Mouse (Mus musculus) kidney, postnatal 0 days (tissue): ENCODE data around the gene Cdc14a. TPM values are rescaled to one million over a fixed set of nuclear protein-coding genes. Genes with fewer than 3 reads are reported as not detected.

Experiments used
- ATAC-seq: fragments of 200-750 bp; cut with Nextera tagmentation; replicated peaks from 2 replicates; pipeline ENCODE4 v1.8.0; 2017; ENCODE audit warnings: low read depth, moderate number of reproducible peaks, moderate TSS enrichment, moderate library complexity; ENCODE audit not compliant: low FRiP score
- DNase-seq: peaks from one replicate; pipeline ENCODE4 v3.0.0-alpha.2; 2016; ENCODE audit warnings: low spot score
- H3K27ac ChIP-seq: fragments of 300-500 bp; sonication (generic); 2 replicates; pipeline ENCODE4 v1.5.1; 2014; ENCODE audit warnings: mild to moderate bottlenecking
- H3K27me3 ChIP-seq: fragments of 300-500 bp; sonication (generic); 2 replicates; pipeline ENCODE4 v1.6.1; 2014; ENCODE audit warnings: low read length, mixed read lengths; ENCODE audit not compliant: insufficient read depth
- H3K36me3 ChIP-seq: fragments of 300-500 bp; sonication (generic); 2 replicates; pipeline ENCODE4 v1.6.1; 2014; ENCODE audit warnings: low read length, mixed read lengths; ENCODE audit not compliant: insufficient read depth
- H3K4me1 ChIP-seq: fragments of 300-500 bp; sonication (generic); replicated peaks from 2 replicates; pipeline ENCODE4 v1.6.1; 2014; ENCODE audit warnings: antibody characterized with exemption, low read length, mixed read lengths; ENCODE audit not compliant: insufficient read depth
- H3K4me2 ChIP-seq: fragments of 300-500 bp; sonication (generic); 2 replicates; pipeline ENCODE4 v1.6.1; 2014; ENCODE audit warnings: mild to moderate bottlenecking, low read length, moderate library complexity, mixed read lengths
- H3K4me3 ChIP-seq: fragments of 300-500 bp; sonication (generic); replicated peaks from 2 replicates; pipeline ENCODE4 v1.5.1; 2014; ENCODE audit warnings: low read depth, low read length
- H3K9ac ChIP-seq: fragments of 300-500 bp; sonication (generic); 2 replicates; pipeline ENCODE4 v1.6.1; 2014; ENCODE audit warnings: low read depth, low read length
- H3K9me3 ChIP-seq: fragments of 300-500 bp; sonication (generic); replicated peaks from 2 replicates; pipeline ENCODE4 v1.6.1; 2016; ENCODE audit warnings: low read length, inconsistent platforms, mixed read lengths
- CTCF ChIP-seq: IDR thresholded peaks from 2 replicates; pipeline ENCODE4 v1.5.1; 2016; ENCODE audit warnings: antibody characterized with exemption, low read depth, mild to moderate bottlenecking, moderate library complexity
- WGBS: fragments of 180-500 bp; shearing (Covaris S2); extraction: QIAGEN DNeasy Blood & Tissue Kit; methylation state at CpG from one replicate; pipeline ENCODE4 v1.1.7; 2014; 5-methylcytosine and 5-hydroxymethylcytosine counted together
- polyA plus RNA-seq: library from polyadenylated mRNA; unstranded; fragments of >200 nt; fragmentation: Nextera tagmentation; extraction: Ambion mirVana; gene quantifications from 2 replicates; pipeline ENCODE4 v1.2.1, GENCODE M21; 2015

Cdc14a gene
- polyA plus RNA-seq, 1 experiment from 2014 or later = 12.9 TPM

DNA sequence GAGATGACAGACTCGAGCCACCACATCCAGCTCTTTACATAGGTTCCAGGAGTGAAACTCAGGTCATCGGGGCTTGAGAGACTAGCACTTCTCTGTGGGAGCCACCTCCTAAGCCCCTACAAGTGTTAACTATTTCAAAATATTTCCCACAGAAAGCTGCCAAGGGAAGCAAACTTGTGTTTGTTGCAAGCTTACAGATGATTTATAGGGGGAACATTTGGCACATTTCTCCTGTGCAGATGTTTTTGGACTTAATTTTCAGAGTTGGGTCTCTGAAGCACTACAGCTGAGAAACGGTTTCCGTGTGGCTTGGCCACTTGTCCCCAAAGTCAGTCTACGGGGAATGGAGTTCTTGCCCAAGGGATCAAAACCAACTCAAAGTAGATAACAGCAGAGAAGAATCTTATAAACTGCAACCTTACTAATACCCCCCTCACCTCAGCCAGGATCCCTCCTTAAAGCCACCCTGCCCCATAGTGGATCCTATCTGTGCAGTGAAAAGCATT, 28.9 kb downstream of the Cdc14a start:
- DNase-seq (peak; percentile 63), ATAC-seq (no peak)
- H3K27ac ChIP-seq = 0 out of 2 replicates have a peak overlapping the region, but pooled peaks have one; percentile 26
- TF ChIP-seq CTCF = no peak
- H3K36me3 ChIP-seq = no peaks in the 10 kb centered on the region
- peaks cover 14% of the 10 kb centered on the region for H3K4me1 ChIP-seq
- no peak overlapping the region for H3K4me3 ChIP-seq
- no peak overlapping the region for H3K4me2 ChIP-seq
- 61% methylated on average over 5 of the region's 5 CpGs for WGBS
- no peak overlapping the region for H3K9ac ChIP-seq
- no peaks in the 10 kb centered on the region for H3K9me3 ChIP-seq
- no peaks in the 10 kb centered on the region for H3K27me3 ChIP-seq

DNA sequence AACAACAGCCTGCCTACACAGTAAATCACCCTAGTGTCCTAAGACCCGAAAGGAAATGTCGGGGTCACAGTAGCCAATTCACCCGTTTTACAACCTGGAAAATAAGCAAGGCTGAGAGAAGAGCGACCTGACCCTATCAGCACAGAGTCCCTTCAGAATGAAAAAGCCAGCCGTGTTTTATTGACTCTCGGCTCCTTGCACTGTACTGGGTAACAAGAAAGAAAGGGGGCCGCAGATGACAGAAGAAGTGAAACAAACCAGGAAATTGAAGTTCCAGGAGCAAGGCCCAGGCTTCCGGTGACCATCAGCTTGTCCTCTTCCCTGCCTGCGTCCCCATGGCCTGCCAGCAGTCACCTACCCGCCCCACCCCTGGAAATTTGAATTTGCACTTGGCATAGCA, 32.4 kb downstream of the Cdc14a start:
- DNase-seq (peak; percentile 47), ATAC-seq (no peak)
- Histone ChIP-seq H3K36me3 (0 out of 2 replicates have a peak, but pooled peaks cover 3% of the 10 kb centered on the region), H3K27me3 (no peaks in the 10 kb centered on the region), H3K4me2 (no peak overlapping the region), H3K4me3 (no peak overlapping the region), H3K9ac (0 out of 2 replicates have a peak overlapping the region, but pooled peaks have one; percentile 8), H3K9me3 (no peaks in the 10 kb centered on the region), H3K4me1 (peaks cover 14% of the 10 kb centered on the region), H3K27ac (peak overlapping the region; percentile 47; the same call in 1 of the 2 replicates)
- no peak for TF ChIP-seq CTCF
- WGBS = 18% methylated on average over 10 of the region's 10 CpGs

DNA sequence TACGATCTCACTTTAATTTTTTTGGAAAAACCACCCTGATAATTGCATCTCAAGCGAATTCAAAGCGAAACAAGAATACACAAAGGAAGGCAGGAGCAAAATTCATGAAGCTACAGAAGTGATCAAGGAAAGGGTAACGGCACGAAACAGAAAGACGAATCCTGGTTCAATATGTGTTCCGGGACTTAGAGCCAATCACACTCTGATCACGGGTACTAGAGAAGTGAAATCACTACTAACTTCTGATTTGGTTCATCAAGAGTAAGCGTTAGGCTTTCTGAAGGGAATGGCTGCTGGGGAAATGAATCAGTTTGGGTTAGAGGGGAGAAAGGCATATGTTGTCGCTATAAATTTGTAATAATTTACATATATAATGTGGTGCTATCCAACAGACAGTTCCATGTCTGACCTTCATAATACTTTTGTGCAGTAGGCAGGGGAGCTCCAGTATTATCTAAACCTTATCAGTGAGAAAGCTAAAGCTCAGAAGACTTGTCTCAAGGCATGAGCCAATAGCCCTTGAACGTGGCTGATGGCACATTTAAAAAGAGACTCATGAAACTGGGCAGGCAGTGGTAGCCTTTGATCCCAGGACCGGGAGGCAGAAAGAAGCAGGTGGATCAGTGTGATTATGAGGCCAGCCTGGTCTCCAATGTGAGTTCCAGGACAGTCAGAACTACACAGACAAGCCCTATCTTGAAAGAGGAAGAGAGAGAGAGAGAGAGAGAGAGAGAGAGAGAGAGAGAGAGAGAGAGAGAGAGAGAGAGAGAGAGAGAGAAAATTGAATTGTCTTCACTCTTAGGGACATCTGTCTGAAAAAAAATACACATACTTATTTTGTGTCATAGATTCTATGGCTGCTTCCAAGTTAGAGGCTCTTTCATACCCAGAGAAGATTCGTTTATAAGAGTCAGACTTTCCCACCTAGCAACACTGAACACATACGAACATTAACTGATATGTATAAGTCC, 34.0 kb downstream of the Cdc14a start:
- Histone ChIP-seq H3K4me2 (no peak overlapping the region), H3K36me3 (0 out of 2 replicates have a peak, but pooled peaks cover 3% of the 10 kb centered on the region), H3K9ac (no peak overlapping the region), H3K27ac (no peak overlapping the region; the same call in 1 of the 2 replicates), H3K4me3 (no peak overlapping the region), H3K27me3 (no peaks in the 10 kb centered on the region), H3K9me3 (no peaks in the 10 kb centered on the region), H3K4me1 (peaks cover 14% of the 10 kb centered on the region)
- no peak for ATAC-seq
- TF ChIP-seq CTCF = no peak
- WGBS = 83% methylated on average over 14 of the region's 14 CpGs
- no peak for DNase-seq

DNA sequence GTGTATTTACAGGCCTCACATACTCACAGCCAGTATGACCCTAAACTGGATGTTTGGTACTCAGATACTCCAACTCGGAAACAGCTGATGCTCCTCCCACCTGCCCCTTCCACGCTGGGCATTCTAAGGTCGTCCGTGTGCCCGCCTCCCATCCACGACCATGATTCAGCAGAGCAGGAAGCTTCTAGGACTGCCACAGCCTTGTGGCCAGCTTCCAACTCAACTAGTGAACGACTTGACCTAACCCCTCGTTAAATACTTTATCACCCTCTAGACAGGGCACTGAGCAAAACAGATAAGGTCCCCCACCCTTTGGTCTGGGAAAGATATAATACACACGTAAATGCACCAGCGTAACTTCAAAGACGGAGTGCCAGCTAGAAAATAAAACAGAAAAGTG, 35.0 kb downstream of the Cdc14a start:
- no peak for ATAC-seq
- H3K27me3 ChIP-seq = no peaks in the 10 kb centered on the region
- 0 out of 2 replicates have a peak, but pooled peaks cover 3% of the 10 kb centered on the region for H3K36me3 ChIP-seq
- no peak for DNase-seq
- peak overlapping the region; percentile 19; the same call in 1 of the 2 replicates for H3K27ac ChIP-seq
- H3K9me3 ChIP-seq = no peaks in the 10 kb centered on the region
- no peak overlapping the region for H3K4me2 ChIP-seq
- no peak for TF ChIP-seq CTCF
- H3K4me3 ChIP-seq = no peak overlapping the region
- H3K4me1 ChIP-seq = peaks cover 14% of the 10 kb centered on the region
- H3K9ac ChIP-seq = no peak overlapping the region
- 38% methylated on average over 11 of the region's 11 CpGs for WGBS

DNA sequence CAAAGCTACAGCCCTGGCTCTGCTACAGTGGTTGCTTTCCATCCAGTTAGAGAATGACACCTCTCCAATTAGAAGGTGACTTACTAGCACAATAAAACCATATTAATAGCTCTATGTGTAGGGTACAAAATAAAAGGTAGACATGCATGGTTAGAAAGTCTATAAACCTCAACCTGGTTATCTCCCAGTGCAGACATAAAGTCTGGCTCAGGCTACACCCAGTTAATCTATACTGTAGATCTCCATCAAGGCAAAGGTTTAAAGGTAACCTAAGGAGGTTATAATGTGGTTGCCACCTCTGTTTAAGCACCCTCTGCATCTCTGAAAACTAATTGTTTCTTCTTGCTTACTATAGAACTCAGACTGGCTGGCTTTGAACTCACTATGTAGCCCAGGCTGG, 36.9 kb downstream of the Cdc14a start:
- TF ChIP-seq CTCF = no peak
- ATAC-seq = no peak

DNA sequence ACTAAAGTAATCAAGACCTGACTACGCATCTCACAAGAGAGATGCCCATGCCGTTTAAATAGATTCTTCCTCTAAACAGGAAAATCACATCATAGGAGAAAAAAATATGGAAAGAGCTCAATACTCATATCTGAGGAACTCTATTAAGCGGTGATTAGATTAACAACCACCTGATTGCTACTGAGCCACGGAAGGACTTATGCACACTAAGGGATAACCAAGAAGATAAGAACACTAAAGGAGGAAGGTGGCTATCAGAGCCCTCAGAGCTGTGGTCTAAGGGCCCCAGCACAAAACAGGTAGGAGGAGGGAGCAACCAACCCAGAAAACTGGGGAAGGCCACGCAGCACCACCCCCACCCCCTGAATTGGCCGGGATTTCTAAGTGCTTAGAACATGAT, 37.5 kb downstream of the Cdc14a start:
- peaks cover 10% of the 10 kb centered on the region for H3K4me1 ChIP-seq
- no peak for TF ChIP-seq CTCF
- WGBS = 81% methylated on average over 6 of the region's 6 CpGs

More for the DNA sequence above, 36.9 kb downstream of the Cdc14a start:
- Histone ChIP-seq H3K27me3 (no peaks in the 10 kb centered on the region), H3K4me3 (no peak overlapping the region), H3K4me2 (no peak overlapping the region), H3K9me3 (no peaks in the 10 kb centered on the region), H3K4me1 (peaks cover 14% of the 10 kb centered on the region), H3K36me3 (0 out of 2 replicates have a peak, but pooled peaks cover 3% of the 10 kb centered on the region), H3K9ac (no peak overlapping the region), H3K27ac (no peak overlapping the region)
- DNase-seq = no peak

More for the DNA sequence above, 37.5 kb downstream of the Cdc14a start:
- H3K27me3 ChIP-seq = no peaks in the 10 kb centered on the region
- no peak overlapping the region for H3K27ac ChIP-seq
- no peak overlapping the region for H3K9ac ChIP-seq
- H3K4me2 ChIP-seq = no peak overlapping the region
- ATAC-seq (no peak), DNase-seq (no peak)
- H3K36me3 ChIP-seq = 0 out of 2 replicates have a peak, but pooled peaks cover 3% of the 10 kb centered on the region
- H3K4me3 ChIP-seq = no peak overlapping the region
- no peaks in the 10 kb centered on the region for H3K9me3 ChIP-seq
